In genomic region chr17:47671988-47672310, GRCm38 (mm10) we compare ENCODE assay signal across 8 mouse cellular contexts. TPM values are rescaled to one million over a fixed set of nuclear protein-coding genes. Genes with fewer than 3 reads are reported as not detected.
A peak's percentile ranks its signal among the peaks of the same experiment; 100 is the strongest.
DNase-seq lines count a peak whose midpoint lies in the region; ATAC-seq and TF ChIP-seq lines count a peak whose summit lies in the region.

No protein-coding gene starts in this region.

- H3K4me1 ChIP-seq in lung, postnatal 0 days (ENCODE audit: insufficient read depth, low read depth, low read length), result peaks cover 8% of the 10 kb centered on the region; the same call in 1 of the 2 replicates
- no peaks in the 10 kb centered on the region for H3K4me1 ChIP-seq in lung, adult 2 months (ENCODE audit: control insufficient read depth, insufficient read depth, low read length)
- peaks cover 19% of the 10 kb centered on the region for H3K4me1 ChIP-seq in limb, embryonic 12.5 days (replicated peaks)
- peaks cover 5% of the 10 kb centered on the region; the same call in 1 of the 2 replicates for H3K4me1 ChIP-seq in stomach, embryonic 14.5 days (ENCODE audit: control insufficient read depth, insufficient read depth, low read length)

- ATAC-seq in lung, postnatal 0 days, result peak; percentile 7
- 0 out of 2 replicates have a peak, but pooled peaks have one; percentile 19 for ATAC-seq in limb, embryonic 12.5 days (ENCODE audit: insufficient number of reproducible peaks, insufficient read depth, low FRiP score, low TSS enrichment, low read depth)
- peak; percentile 15; the same call in 1 of the 2 replicates for ATAC-seq in stomach, embryonic 14.5 days (ENCODE audit: insufficient number of reproducible peaks, insufficient read depth, low FRiP score, low read depth)

- H3K9ac ChIP-seq in lung, postnatal 0 days (replicated peaks; ENCODE audit: low read depth), result no peak overlapping the region
- H3K9ac ChIP-seq in limb, embryonic 12.5 days (replicated peaks), result peak overlapping the region; percentile 59
- H3K9ac ChIP-seq in stomach, embryonic 14.5 days (replicated peaks; ENCODE audit: low read depth, low read length), result peak overlapping the region; percentile 46; the same call in 1 of the 2 replicates

- H3K9me3 ChIP-seq in lung, postnatal 0 days (ENCODE audit: low read length), result no peaks in the 10 kb centered on the region
- no peaks in the 10 kb centered on the region for H3K9me3 ChIP-seq in limb, embryonic 12.5 days
- no peaks in the 10 kb centered on the region for H3K9me3 ChIP-seq in stomach, embryonic 14.5 days (ENCODE audit: control insufficient read depth, low read depth, low read length)

- 17% methylated on average over 14 of the region's 14 CpGs for WGBS in lung, postnatal 0 days
- 43% methylated on average over 14 of the region's 14 CpGs for WGBS in lung, adult 2 months
- WGBS in limb, embryonic 12.5 days, result 9% methylated on average over 14 of the region's 14 CpGs
- 20% methylated on average over 14 of the region's 14 CpGs for WGBS in stomach, embryonic 14.5 days

- DNase-seq in embryo, embryonic 10 days (ENCODE audit: low spot score), result peak; percentile 60
- DNase-seq in embryo, embryonic 9.5 days (ENCODE audit: extremely low spot score), result no peak
- no peak for DNase-seq in lung, postnatal 0 days (ENCODE audit: low spot score)
- DNase-seq in lung, adult 2 months, result no peak
- no peak for DNase-seq in spleen, postnatal 10 days (ENCODE audit: low spot score in 2 of 2)
- no peak for DNase-seq in lung, postnatal 4 days

- H3K36me3 ChIP-seq in lung, postnatal 0 days (ENCODE audit: insufficient read depth, low read length), result no peaks in the 10 kb centered on the region
- H3K36me3 ChIP-seq in limb, embryonic 12.5 days, result peaks cover 18% of the 10 kb centered on the region
- no peaks in the 10 kb centered on the region for H3K36me3 ChIP-seq in stomach, embryonic 14.5 days (ENCODE audit: control insufficient read depth, insufficient read depth, low read length)

- peak overlapping the region; percentile 78 for H3K4me2 ChIP-seq in lung, postnatal 0 days (replicated peaks; ENCODE audit: low read depth, low read length)
- H3K4me2 ChIP-seq in limb, embryonic 12.5 days, result peak overlapping the region; percentile 89
- peak overlapping the region; percentile 78 for H3K4me2 ChIP-seq in stomach, embryonic 14.5 days (replicated peaks; ENCODE audit: low read depth, low read length)

- no peaks in the 10 kb centered on the region for H3K27me3 ChIP-seq in lung, postnatal 0 days (replicated peaks; ENCODE audit: insufficient read depth, low read length)
- peaks cover 30% of the 10 kb centered on the region for H3K27me3 ChIP-seq in limb, embryonic 12.5 days
- H3K27me3 ChIP-seq in stomach, embryonic 14.5 days (ENCODE audit: control insufficient read depth, insufficient read depth, low read length), result no peaks in the 10 kb centered on the region

- TF ChIP-seq POLR2A in lung, adult 2 months (IDR thresholded peaks at IDR 0.05; ENCODE audit: borderline replicate concordance, extremely low read depth, low read depth, low read length), result no peak

- TF ChIP-seq EP300 in lung, postnatal 0 days (IDR thresholded peaks at IDR 0.05), result no peak

- TF ChIP-seq CTCF in lung, postnatal 0 days (IDR thresholded peaks at IDR 0.05), result no peak
- no peak for TF ChIP-seq CTCF in lung, adult 2 months (IDR thresholded peaks at IDR 0.05; ENCODE audit: insufficient read depth, low read length)

- no peak overlapping the region for H3K27ac ChIP-seq in lung, postnatal 0 days (ENCODE audit: low read length)
- no peak overlapping the region for H3K27ac ChIP-seq in limb, embryonic 12.5 days
- H3K27ac ChIP-seq in stomach, embryonic 14.5 days (ENCODE audit: low read length), result no peak overlapping the region; the same call in 1 of the 2 replicates

- peak overlapping the region; percentile 31 for H3K4me3 ChIP-seq in lung, postnatal 0 days (ENCODE audit: low read depth, low read length)
- no peak overlapping the region for H3K4me3 ChIP-seq in lung, adult 2 months (replicated peaks; ENCODE audit: extremely low read depth, low read depth, low read length)
- H3K4me3 ChIP-seq in limb, embryonic 12.5 days (replicated peaks), result peak overlapping the region; percentile 44
- peak overlapping the region; percentile 35 for H3K4me3 ChIP-seq in stomach, embryonic 14.5 days (ENCODE audit: low read depth, low read length)

RNA-seq across cellular contexts. Expression of gene Tomm6, which starts 16.2 kb away (rescaled TPM):
- polyA plus RNA-seq in lung, postnatal 0 days (2015; fragmentation: Nextera tagmentation; extraction: Ambion mirVana), result 303 and 324 TPM in 2 replicates
- 94.7 and 101 TPM in 2 replicates for polyA plus RNA-seq in lung, adult 2 months (2012; rRNA removed)
- 394 and 437 TPM in 2 replicates for polyA plus RNA-seq in limb, embryonic 12.5 days (2016; fragmentation: Nextera tagmentation; extraction: Ambion mirVana)
- 416 and 439 TPM in 2 replicates for polyA plus RNA-seq in stomach, embryonic 14.5 days (2014; fragmentation: Nextera tagmentation; extraction: Ambion mirVana)

RNA-seq across cellular contexts. Expression of gene Frs3, which starts 16.9 kb away (rescaled TPM):
- polyA plus RNA-seq in lung, postnatal 0 days (2015; fragmentation: Nextera tagmentation; extraction: Ambion mirVana), result 4.1 TPM in 2 replicates
- 15.2 and 17.2 TPM in 2 replicates for polyA plus RNA-seq in lung, adult 2 months (2012; rRNA removed)
- polyA plus RNA-seq in limb, embryonic 12.5 days (2016; fragmentation: Nextera tagmentation; extraction: Ambion mirVana), result 8.9 TPM in 2 replicates
- 4.2 and 5.2 TPM in 2 replicates for polyA plus RNA-seq in stomach, embryonic 14.5 days (2014; fragmentation: Nextera tagmentation; extraction: Ambion mirVana)

RNA-seq across cellular contexts. Expression of gene Gm21981, which starts 22.3 kb away (rescaled TPM):
- polyA plus RNA-seq in lung, postnatal 0 days (2015; fragmentation: Nextera tagmentation; extraction: Ambion mirVana), result 0.18 and 0.42 TPM in 2 replicates
- 0.72 and 0.87 TPM in 2 replicates for polyA plus RNA-seq in lung, adult 2 months (2012; rRNA removed)
- 0.42 and 0.54 TPM in 2 replicates for polyA plus RNA-seq in limb, embryonic 12.5 days (2016; fragmentation: Nextera tagmentation; extraction: Ambion mirVana)
- polyA plus RNA-seq in stomach, embryonic 14.5 days (2014; fragmentation: Nextera tagmentation; extraction: Ambion mirVana), result 0.98 and 1.2 TPM in 2 replicates

RNA-seq across cellular contexts. Expression of gene Prickle4, which starts 22.6 kb away (rescaled TPM):
- polyA plus RNA-seq in lung, postnatal 0 days (2015; fragmentation: Nextera tagmentation; extraction: Ambion mirVana), result 0.94 and 1.9 TPM in 2 replicates
- 3.3 and 3.9 TPM in 2 replicates for polyA plus RNA-seq in lung, adult 2 months (2012; rRNA removed)
- 1.6 TPM in 1 of 2 replicates, not detected in the other for polyA plus RNA-seq in limb, embryonic 12.5 days (2016; fragmentation: Nextera tagmentation; extraction: Ambion mirVana)
- 2.0 and 2.1 TPM in 2 replicates for polyA plus RNA-seq in stomach, embryonic 14.5 days (2014; fragmentation: Nextera tagmentation; extraction: Ambion mirVana)

RNA-seq across cellular contexts. Expression of gene Usp49, which starts 41.5 kb away (rescaled TPM):
- polyA plus RNA-seq in lung, postnatal 0 days (2015; fragmentation: Nextera tagmentation; extraction: Ambion mirVana), result 3.3 and 4.1 TPM in 2 replicates
- polyA plus RNA-seq in lung, adult 2 months (2012; rRNA removed), result 6.4 and 6.7 TPM in 2 replicates
- polyA plus RNA-seq in limb, embryonic 12.5 days (2016; fragmentation: Nextera tagmentation; extraction: Ambion mirVana), result 8.1 and 8.9 TPM in 2 replicates
- polyA plus RNA-seq in stomach, embryonic 14.5 days (2014; fragmentation: Nextera tagmentation; extraction: Ambion mirVana), result 4.9 and 6.3 TPM in 2 replicates
